Mouse (Mus musculus) liver, embryonic 14.5 days (tissue): ENCODE measurements around the gene Prdm2. TPM values are rescaled to one million over a fixed set of nuclear protein-coding genes. Genes with fewer than 3 reads are reported as not detected.

Experiments
- ATAC-seq: fragments of 200-750 bp; cut with Nextera tagmentation; 2 replicates; pipeline ENCODE4 v1.8.0; 2017; ENCODE audit warnings: moderate number of reproducible peaks, mild to moderate bottlenecking, moderate library complexity; ENCODE audit not compliant: insufficient read depth
- DNase-seq, 3 experiments: peaks; one replicate each; pipeline ENCODE4 v3.0.0-alpha.2; 2012 to 2013; ENCODE audit warnings: low read depth in 3 of 3, low spot score in 3 of 3
- H3K27ac ChIP-seq: fragments of 300-500 bp; sonication (generic); 2 replicates; pipeline ENCODE4 v1.5.1; 2014; ENCODE audit warnings: moderate library complexity, mild to moderate bottlenecking, control low read depth, inconsistent platforms
- H3K27me3 ChIP-seq: fragments of 300-500 bp; sonication (generic); 2 replicates; pipeline ENCODE4 v1.6.1; 2014; ENCODE audit warnings: mild to moderate bottlenecking, low read length, moderate library complexity; ENCODE audit not compliant: control insufficient read depth, insufficient read depth
- H3K36me3 ChIP-seq: fragments of 300-500 bp; sonication (generic); replicated peaks from 2 replicates; pipeline ENCODE4 v1.6.1; 2014; ENCODE audit warnings: low read depth; ENCODE audit not compliant: control insufficient read depth, insufficient read depth
- H3K4me1 ChIP-seq, 2 experiments: fragments of 200-500 bp in 1 of 2; fragments of 300-500 bp in 1 of 2; sonication (generic) in 1 of 2; replicated peaks; 2 replicates each; pipeline ENCODE4 v1.6.1; 2012 to 2014; ENCODE audit warnings: antibody characterized with exemption in 1 of 2, inconsistent platforms in 1 of 2, low read length in 1 of 2; ENCODE audit not compliant: control insufficient read depth in 2 of 2, insufficient read depth in 2 of 2
- H3K4me2 ChIP-seq: fragments of 300-500 bp; sonication (generic); 2 replicates; pipeline ENCODE4 v1.6.1; 2014; ENCODE audit warnings: low read depth, mild to moderate bottlenecking, control low read depth, moderate library complexity
- H3K4me3 ChIP-seq, 2 experiments: fragments of 200-500 bp in 1 of 2; fragments of 300-500 bp in 1 of 2; sonication (generic) in 1 of 2; 2 replicates each; pipeline ENCODE4 v1.5.1; 2012 to 2014; ENCODE audit warnings: low read depth in 2 of 2, low read length in 2 of 2, mild to moderate bottlenecking in 2 of 2, control low read depth in 1 of 2, inconsistent platforms in 1 of 2, moderate library complexity in 1 of 2; ENCODE audit not compliant: insufficient read depth in 1 of 2
- H3K9ac ChIP-seq: fragments of 300-500 bp; sonication (generic); replicated peaks from 2 replicates; pipeline ENCODE4 v1.6.1; 2014; ENCODE audit warnings: mild to moderate bottlenecking, control low read depth, moderate library complexity
- H3K9me3 ChIP-seq: fragments of 300-500 bp; sonication (generic); 2 replicates; pipeline ENCODE4 v1.6.1; 2016; ENCODE audit warnings: low read length, mixed read lengths; ENCODE audit not compliant: control insufficient read depth
- CTCF ChIP-seq: IDR thresholded peaks from 2 replicates; pipeline ENCODE4 v1.5.1; 2016; ENCODE audit warnings: antibody characterized with exemption, low read depth, control low read depth
- EP300 ChIP-seq: IDR thresholded peaks from 2 replicates; pipeline ENCODE4 v1.6.1; 2016; ENCODE audit warnings: antibody characterized with exemption, low read depth
- WGBS: fragments of 180-500 bp; shearing (Covaris S2); extraction: QIAGEN DNeasy Blood & Tissue Kit; methylation state at CpG from one replicate; pipeline ENCODE4 v1.1.7; 2014; ENCODE audit not compliant: insufficient replicate concordance; 5-methylcytosine and 5-hydroxymethylcytosine counted together
- microRNA-seq: library from miRNA; unstranded; fragments of <30 nt; microRNA quantifications from one replicate; pipeline ENCODE4, GENCODE M21; 2016
- polyA plus RNA-seq, 2 experiments: library from polyadenylated mRNA; depleted of rRNA in 1 of 2; stranded (reverse) in 1 of 2; unstranded in 1 of 2; fragments of >200 nt; fragmentation: Nextera tagmentation in 1 of 2; extraction: Ambion mirVana in 1 of 2; gene quantifications; 2 replicates each; pipeline versions ENCODE4 v1.2.1 to v1.2.3; 2012 to 2014

The Prdm2 gene
- polyA plus RNA-seq, 2 experiments = 2.7 to 3.6 TPM

DNA sequence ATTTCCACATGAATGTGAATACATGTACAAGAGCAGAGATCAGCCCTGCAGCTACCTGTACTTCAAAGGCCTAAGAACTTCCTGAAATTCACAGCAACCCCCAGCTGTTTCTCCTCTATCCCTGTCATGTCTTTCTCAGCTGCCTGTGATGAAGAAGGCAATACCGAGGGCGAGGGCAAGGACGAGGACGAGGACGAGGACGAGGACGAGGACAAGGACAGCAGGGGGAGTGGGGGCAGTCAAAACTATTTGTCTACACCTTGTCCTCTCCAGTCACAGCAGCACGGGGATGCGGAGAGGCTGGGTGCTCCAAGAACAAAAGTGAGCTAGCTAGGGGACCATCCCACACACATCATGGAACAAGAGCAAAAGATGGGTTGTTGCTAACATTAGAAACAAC lies 145.8 kb downstream of the Prdm2 start:
- H3K4me2 ChIP-seq = no peak overlapping the region
- TF ChIP-seq EP300 = no peak
- TF ChIP-seq CTCF = no peak
- H3K9ac ChIP-seq = no peak overlapping the region
- DNase-seq (no peak), ATAC-seq (no peak)
- H3K27ac ChIP-seq = no peak overlapping the region
- H3K4me3 ChIP-seq = no peak overlapping the region
- H3K4me1 ChIP-seq = no peaks in the 10 kb centered on the region
- no peaks in the 10 kb centered on the region for H3K9me3 ChIP-seq
- WGBS = 69% methylated on average over 9 of the region's 9 CpGs
- no peaks in the 10 kb centered on the region for H3K27me3 ChIP-seq
- no peaks in the 10 kb centered on the region for H3K36me3 ChIP-seq

DNA sequence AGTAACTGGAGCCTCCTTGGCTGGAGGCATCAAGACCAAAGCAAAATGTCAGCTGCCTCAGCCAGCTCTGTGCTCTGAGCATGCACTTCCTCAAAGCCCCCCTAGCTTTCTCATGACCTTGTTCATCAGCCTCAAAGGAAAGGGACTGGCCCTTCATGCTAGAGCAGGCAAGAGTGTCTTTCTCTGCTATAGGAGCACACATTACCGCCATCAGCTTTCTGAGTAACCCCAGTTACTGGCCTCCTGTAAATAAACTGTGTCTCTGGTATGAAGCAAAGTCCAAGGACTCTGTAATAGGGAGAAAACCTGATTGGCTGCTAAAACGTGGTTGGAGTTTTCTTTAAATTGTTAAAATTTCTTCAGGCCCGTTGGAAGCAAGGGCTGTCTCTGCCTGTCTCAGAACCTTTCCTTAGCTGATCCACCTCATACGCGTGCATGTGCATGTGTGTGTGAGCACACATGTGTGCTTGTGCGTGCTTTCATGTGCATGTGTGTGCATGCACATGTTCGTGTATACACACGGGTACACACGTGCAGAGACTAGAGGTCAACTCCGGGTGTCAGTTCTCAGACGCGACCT lies 153.9 kb downstream of the Prdm2 start:
- no peak for ATAC-seq
- Histone ChIP-seq H3K36me3 (no peaks in the 10 kb centered on the region), H3K27me3 (no peaks in the 10 kb centered on the region), H3K9ac (no peak overlapping the region), H3K9me3 (no peaks in the 10 kb centered on the region), H3K4me3 (no peak overlapping the region), H3K4me2 (no peak overlapping the region), H3K4me1 (peaks cover 0 to 7% of the 10 kb centered on the region in 2 experiments; a peak in 2 of 4 replicates), H3K27ac (no peak overlapping the region)
- no peak for DNase-seq
- WGBS = 73% methylated on average over 12 of the region's 12 CpGs
- TF ChIP-seq CTCF (no peak), EP300 (no peak)

Small RNA genes lying within 50 kb of the gene (microRNA-seq; reads per million reads assigned to microRNA genes)
- gene Mir7021 = 4.2 reads per million, percentile 3 among the genes with 10 or more reads in this experiment

Other genes starting within 250 kb of the Prdm2 start
- gene Pdpn, start 86.6 kb upstream of the Prdm2 start, polyA plus RNA-seq (2012; rRNA removed) = 0.29 and 0.47 TPM in 2 replicates
- 0.95 and 1.0 TPM in 2 replicates for gene Pdpn, start 86.6 kb upstream of the Prdm2 start, polyA plus RNA-seq (2014; fragmentation: Nextera tagmentation; extraction: Ambion mirVana)
- gene Lrrc38, start 136.8 kb upstream of the Prdm2 start, polyA plus RNA-seq (2012; rRNA removed) = not detected in 2 replicates
- not detected in 2 replicates for gene Lrrc38, start 136.8 kb upstream of the Prdm2 start, polyA plus RNA-seq (2014; fragmentation: Nextera tagmentation; extraction: Ambion mirVana)
- not detected in 2 replicates for gene Pramel1, start 181.4 kb upstream of the Prdm2 start, polyA plus RNA-seq (2012; rRNA removed)
- gene Pramel1, start 181.4 kb upstream of the Prdm2 start, polyA plus RNA-seq (2014; fragmentation: Nextera tagmentation; extraction: Ambion mirVana) = not detected in 2 replicates
- gene Pramef8, start 199.4 kb upstream of the Prdm2 start, polyA plus RNA-seq (2012; rRNA removed) = 1.5 TPM in 2 replicates
- 2.2 and 2.4 TPM in 2 replicates for gene Pramef8, start 199.4 kb upstream of the Prdm2 start, polyA plus RNA-seq (2014; fragmentation: Nextera tagmentation; extraction: Ambion mirVana)
- not detected in 2 replicates for gene Oog4, start 237.3 kb upstream of the Prdm2 start, polyA plus RNA-seq (2012; rRNA removed)
- gene Oog4, start 237.3 kb upstream of the Prdm2 start, polyA plus RNA-seq (2014; fragmentation: Nextera tagmentation; extraction: Ambion mirVana) = not detected in 2 replicates